Mouse (Mus musculus) myocyte (in vitro differentiated cells): ENCODE results near the gene Tac4. TPM values are rescaled to one million over a fixed set of nuclear protein-coding genes. Genes with fewer than 3 reads are reported as not detected.

Source experiments
- H3K27me3 ChIP-seq: one replicate; pipeline ENCODE4 v1.6.1; 2011; ENCODE audit not compliant: control insufficient read depth, insufficient read depth, insufficient read length
- H3K36me3 ChIP-seq: one replicate; pipeline ENCODE4 v1.6.1; 2011; ENCODE audit not compliant: control insufficient read depth, insufficient read depth
- H3K4me2 ChIP-seq: one replicate; pipeline ENCODE4 v1.6.1; 2011; ENCODE audit warnings: low read depth, control low read depth
- H3K4me3 ChIP-seq: one replicate; pipeline ENCODE4 v1.5.1; 2011; ENCODE audit warnings: mild to moderate bottlenecking, control low read depth, moderate library complexity
- H3K79me2 ChIP-seq: one replicate; pipeline ENCODE4 v1.6.1; 2011; ENCODE audit not compliant: control insufficient read depth, insufficient read depth
- H3ac ChIP-seq: one replicate; pipeline ENCODE4 v1.6.1; 2011; ENCODE audit not compliant: control insufficient read depth, insufficient read length
- CEBPB ChIP-seq: IDR thresholded peaks from 2 replicates; pipeline ENCODE4 v1.6.1; 2011; ENCODE audit warnings: mild to moderate bottlenecking, moderate library complexity; ENCODE audit not compliant: poor library complexity, insufficient read depth, severe bottlenecking
- E2F4 ChIP-seq: IDR thresholded peaks from one replicate; pipeline ENCODE4 v1.6.1; 2011; ENCODE audit warnings: mild to moderate bottlenecking, control low read depth, moderate library complexity; ENCODE audit not compliant: insufficient read depth
- MAX ChIP-seq: IDR thresholded peaks from one replicate; pipeline ENCODE4 v1.6.1; 2011; ENCODE audit warnings: low read depth, mild to moderate bottlenecking, control low read depth
- MYOD1 ChIP-seq, 3 experiments: IDR thresholded peaks; one replicate each; pipeline ENCODE4 v1.6.1; 2011; ENCODE audit warnings: control low read depth in 2 of 3, low read depth in 2 of 3, mild to moderate bottlenecking in 2 of 3, moderate library complexity in 1 of 3; ENCODE audit not compliant: insufficient read length in 2 of 3, control insufficient read depth in 1 of 3
- MYOG ChIP-seq, 3 experiments: IDR thresholded peaks; one replicate each; pipeline ENCODE4 v1.6.1; 2011; ENCODE audit warnings: control low read depth in 2 of 3, low read depth in 2 of 3, mild to moderate bottlenecking in 2 of 3; ENCODE audit not compliant: insufficient read length in 2 of 3, control insufficient read depth in 1 of 3, insufficient read depth in 1 of 3
- POLR2A ChIP-seq: IDR thresholded peaks from one replicate; pipeline ENCODE4 v1.6.1; 2011; ENCODE audit warnings: low read depth, mild to moderate bottlenecking, control low read depth, moderate library complexity; ENCODE audit not compliant: insufficient read length
- POLR2AphosphoS2 ChIP-seq: IDR thresholded peaks from one replicate; pipeline ENCODE4 v1.6.1; 2011; ENCODE audit warnings: low read depth, control low read depth; ENCODE audit not compliant: insufficient read length
- REST ChIP-seq: IDR thresholded peaks from one replicate; pipeline ENCODE4 v1.6.1; 2011; ENCODE audit warnings: mild to moderate bottlenecking, control low read depth, moderate library complexity; ENCODE audit not compliant: insufficient read depth, insufficient read length
- SRF ChIP-seq: IDR thresholded peaks from one replicate; pipeline ENCODE4 v1.6.1; 2011; ENCODE audit warnings: low read depth; ENCODE audit not compliant: control insufficient read depth, insufficient read length
- TCF12 ChIP-seq: IDR thresholded peaks from one replicate; pipeline ENCODE4 v1.6.1; 2011; ENCODE audit warnings: mild to moderate bottlenecking, control low read depth; ENCODE audit not compliant: poor library complexity, insufficient read depth, severe bottlenecking
- TCF3 ChIP-seq: IDR thresholded peaks from one replicate; pipeline ENCODE4 v1.6.1; 2011; ENCODE audit warnings: low read depth, control low read depth; ENCODE audit not compliant: insufficient read length
- USF1 ChIP-seq: IDR thresholded peaks from one replicate; pipeline ENCODE4 v1.6.1; 2011; ENCODE audit warnings: low read depth, mild to moderate bottlenecking, control low read depth, moderate library complexity
- polyA plus RNA-seq: library from polyadenylated mRNA; unstranded; fragments of >200 nt; fragmentation: generic; extraction: Trizol; gene quantifications from one replicate; pipeline ENCODE4 v1.2.1, GENCODE M21; 2012; ENCODE audit warnings: missing spikeins

Tac4 gene
- polyA plus RNA-seq, 1 experiment, result 8.3 TPM

GRCm38 (mm10) chr11:95298146-95298545, 36.8 kb downstream of the Tac4 start:
- Histone ChIP-seq H3K4me2 (no peak overlapping the region), H3K4me3 (no peak overlapping the region), H3K27me3 (no peaks in the 10 kb centered on the region), H3ac (no peak overlapping the region), H3K36me3 (peaks cover 57% of the 10 kb centered on the region), H3K79me2 (peaks cover 24% of the 10 kb centered on the region)
- TF ChIP-seq CEBPB (no peak), MYOD1 (IDR thresholded peaks at IDR 0.05; ENCODE audit: control insufficient read depth in 1 of 3, insufficient read length in 2 of 3, low read depth in 2 of 3) (no peak), MYOG (IDR thresholded peaks at IDR 0.05; ENCODE audit: control insufficient read depth in 1 of 3, insufficient read depth in 1 of 3, insufficient read length in 2 of 3, low read depth in 2 of 3) (no peak), E2F4 (no peak), POLR2AphosphoS2 (no peak), USF1 (no peak), MAX (no peak), SRF (no peak), TCF3 (no peak), TCF12 (no peak), REST (no peak), POLR2A (no peak)

DNA sequence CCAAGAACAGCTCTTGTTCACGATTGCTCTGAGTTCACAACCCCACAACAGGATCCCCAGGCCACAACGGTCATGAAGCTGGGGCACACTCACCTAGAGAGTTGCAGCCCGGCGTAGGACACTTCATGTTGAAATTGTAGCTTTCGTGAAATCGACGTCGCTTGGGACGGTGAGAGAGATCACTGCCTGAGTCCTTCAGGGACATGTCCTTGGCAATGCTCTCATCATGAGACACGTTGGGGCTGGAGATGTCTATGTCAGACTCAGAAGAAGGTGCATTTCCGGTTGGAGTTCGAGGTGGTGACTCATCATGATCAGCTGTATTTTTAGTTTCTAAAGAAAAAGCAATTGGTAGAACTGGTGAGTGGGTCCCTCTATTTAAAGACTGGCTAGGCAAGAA, 38.6 kb downstream of the Tac4 start:
- no peak overlapping the region for H3K4me3 ChIP-seq
- no peak for TF ChIP-seq MYOD1 (IDR thresholded peaks at IDR 0.05; ENCODE audit: control insufficient read depth in 1 of 3, insufficient read length in 2 of 3, low read depth in 2 of 3)
- no peak for TF ChIP-seq MYOG (IDR thresholded peaks at IDR 0.05; ENCODE audit: control insufficient read depth in 1 of 3, insufficient read depth in 1 of 3, insufficient read length in 2 of 3, low read depth in 2 of 3)
- TF ChIP-seq POLR2A, result no peak
- no peak for TF ChIP-seq MAX
- no peak for TF ChIP-seq CEBPB

GRCm38 (mm10) chr11:95301772-95302171, 40.4 kb downstream of the Tac4 start:
- Histone ChIP-seq H3K4me3 (no peak overlapping the region), H3K4me2 (no peak overlapping the region), H3ac (no peak overlapping the region), H3K79me2 (peaks cover 60% of the 10 kb centered on the region), H3K36me3 (peaks cover 49% of the 10 kb centered on the region), H3K27me3 (no peaks in the 10 kb centered on the region)
- TF ChIP-seq TCF3, result no peak

More for the DNA sequence above, 38.6 kb downstream of the Tac4 start:
- no peak overlapping the region for H3ac ChIP-seq
- H3K4me2 ChIP-seq, result no peak overlapping the region
- H3K36me3 ChIP-seq, result peaks cover 46% of the 10 kb centered on the region
- no peaks in the 10 kb centered on the region for H3K27me3 ChIP-seq
- H3K79me2 ChIP-seq, result peaks cover 41% of the 10 kb centered on the region

- Histone ChIP-seq H3K4me2 (no peak overlapping the region), H3K79me2 (peaks cover 82% of the 10 kb centered on the region), H3K36me3 (peaks cover 28% of the 10 kb centered on the region), H3K27me3 (no peaks in the 10 kb centered on the region), H3K4me3 (no peak overlapping the region), H3ac (no peak overlapping the region)
- no peak for TF ChIP-seq POLR2A
- TF ChIP-seq USF1, result no peak
- no peak for TF ChIP-seq MYOD1 (IDR thresholded peaks at IDR 0.05; ENCODE audit: control insufficient read depth in 1 of 3, insufficient read length in 2 of 3, low read depth in 2 of 3)
- no peak for TF ChIP-seq REST
- no peak for TF ChIP-seq MYOG (IDR thresholded peaks at IDR 0.05; ENCODE audit: control insufficient read depth in 1 of 3, insufficient read depth in 1 of 3, insufficient read length in 2 of 3, low read depth in 2 of 3)
- TF ChIP-seq POLR2AphosphoS2, result no peak
- TF ChIP-seq E2F4, result no peak
- TF ChIP-seq MAX, result no peak
- no peak for TF ChIP-seq TCF3
- TF ChIP-seq CEBPB, result no peak
- no peak for TF ChIP-seq TCF12
- no peak for TF ChIP-seq SRF
Observed at GRCm38 (mm10) chr11:95305600-95305999, 44.3 kb downstream of the Tac4 start.

GRCm38 (mm10) chr11:95307526-95307925, 46.2 kb downstream of the Tac4 start:
- H3K79me2 ChIP-seq, result peaks cover 68% of the 10 kb centered on the region

More at GRCm38 (mm10) chr11:95307526-95307925, 46.2 kb downstream of the Tac4 start:
- Histone ChIP-seq H3K4me2 (peak overlapping the region; percentile 97), H3K27me3 (no peaks in the 10 kb centered on the region), H3ac (no peak overlapping the region), H3K4me3 (no peak overlapping the region), H3K36me3 (peaks cover 14% of the 10 kb centered on the region)
- no peak for TF ChIP-seq POLR2AphosphoS2
- TF ChIP-seq E2F4, result no peak
- no peak for TF ChIP-seq TCF12
- TF ChIP-seq CEBPB, result no peak
- TF ChIP-seq MYOD1 (IDR thresholded peaks at IDR 0.05; ENCODE audit: control insufficient read depth in 1 of 3, insufficient read length in 2 of 3, low read depth in 2 of 3), result no peak
- TF ChIP-seq SRF, result no peak
- TF ChIP-seq TCF3, result no peak
- no peak for TF ChIP-seq MAX
- TF ChIP-seq MYOG (IDR thresholded peaks at IDR 0.05; ENCODE audit: control insufficient read depth in 1 of 3, insufficient read depth in 1 of 3, insufficient read length in 2 of 3, low read depth in 2 of 3), result no peak
- no peak for TF ChIP-seq USF1
- no peak for TF ChIP-seq POLR2A
